Mouse (Mus musculus): ENCODE data around the gene Olfr911-ps1.

The Olfr911-ps1 gene

GRCm38 (mm10) chr9:38521280-38521679 lies at the start of gene Olfr911-ps1:
Olfr911-ps1 (plus strand) TSS chr9:38521580.
- no peak for DNase-seq

GRCm38 (mm10) chr9:38486785-38487184 lies 34.6 kb upstream of the Olfr911-ps1 start, which contains the start of gene Olfr906:
Olfr906 (plus strand) TSS chr9:38487085.
- DNase-seq: no peak

DNA sequence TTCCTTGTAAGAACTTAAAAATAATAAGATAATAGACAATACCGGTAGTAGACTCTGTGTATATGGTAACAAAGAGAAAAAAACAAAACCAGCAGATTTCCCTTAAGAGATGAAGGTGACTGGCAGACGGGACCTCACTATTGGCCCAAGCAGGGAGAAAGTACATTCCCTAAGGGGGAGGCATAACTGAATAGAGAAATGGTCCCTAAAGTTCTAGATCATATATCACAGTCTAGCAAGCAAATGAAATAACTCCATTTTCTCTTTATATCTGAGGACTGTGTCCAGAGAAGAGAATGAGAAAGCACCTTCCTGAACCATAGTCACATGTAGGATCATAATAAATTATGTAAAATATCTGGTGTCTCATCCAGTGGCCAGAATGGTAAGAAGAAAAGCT lies 25.9 kb upstream of the Olfr911-ps1 start, which contains the start of gene Olfr907:
Gene Olfr907, plus strand, starts transcription at position 301 of the 400 bp plus-strand sequence.
- DNase-seq: no peak

GRCm38 (mm10) chr9:38512353-38512752 lies 9.0 kb upstream of the Olfr911-ps1 start:
- DNase-seq: no peak

DNA sequence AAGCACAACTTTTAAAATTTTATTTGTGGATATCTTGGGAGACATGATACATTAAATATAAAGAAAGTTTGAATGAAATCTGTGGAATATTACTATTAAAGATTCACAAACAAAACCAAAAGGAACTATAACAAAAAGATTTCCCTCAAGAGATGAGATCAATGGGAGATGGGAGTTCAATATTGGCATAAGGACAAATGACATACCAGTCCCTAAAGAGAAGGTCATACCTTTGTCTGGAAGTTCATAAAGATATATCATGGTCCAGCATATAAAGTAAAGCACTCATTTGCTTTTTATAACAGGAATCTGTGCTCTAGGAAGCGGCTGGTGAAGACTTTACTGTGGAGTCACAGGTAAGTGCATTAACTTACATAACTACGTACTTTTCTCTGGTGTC lies 16.2 kb downstream of the Olfr911-ps1 start, which contains the start of gene Olfr910:
Gene Olfr910, plus strand, starts transcription at position 301 of the 400 bp plus-strand sequence.
- DNase-seq: no peak

Data from cerebellum, postnatal 25 days (tissue).